16 mouse cellular contexts compared by ENCODE assay signal in the genomic region with DNA sequence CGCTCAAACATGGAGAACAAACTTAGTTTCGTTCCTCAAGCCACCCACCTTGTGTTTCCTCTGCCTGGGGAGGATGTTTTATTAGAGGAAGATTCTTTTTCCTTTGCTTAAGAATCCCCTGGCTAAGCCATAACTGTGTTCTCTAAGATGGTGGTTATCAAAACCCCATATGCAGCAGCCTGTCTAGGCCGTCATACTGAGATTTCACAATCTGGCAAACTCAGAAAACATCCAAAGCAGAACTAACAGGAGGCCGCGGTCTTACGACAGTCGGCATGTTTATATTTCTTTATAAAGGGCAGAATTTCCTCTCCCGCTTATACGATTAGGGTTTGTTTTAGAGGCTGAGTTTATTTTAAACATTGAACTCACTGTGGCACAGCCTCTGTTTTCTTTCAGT. TPM values are rescaled to one million over a fixed set of nuclear protein-coding genes. Genes with fewer than 3 reads are reported as not detected.
DNase-seq lines count a peak whose midpoint lies in the region; ATAC-seq and TF ChIP-seq lines count a peak whose summit lies in the region.
"Had no signal": no experiment of that assay in that cellular context is flagged by ENCODE, and none has a peak within 500 bp of the region (broad histone marks: within the 10 kb centered on the region; RNA-seq: fewer than 3 reads in every experiment).

No protein-coding gene starts in this region.

- peak; percentile 76 for ATAC-seq in lung, postnatal 0 days
- ATAC-seq in common myeloid progenitor, adult 5-6 weeks (replicated peaks; ENCODE audit: low read depth, poor library complexity, severe bottlenecking) = 0 out of 2 replicates have a peak, but pooled peaks have one; percentile 18
- no peak for ATAC-seq in stomach, embryonic 16.5 days (ENCODE audit: insufficient read depth, low FRiP score)
- no peak for ATAC-seq in hindbrain, embryonic 16.5 days
- ATAC-seq: midbrain, embryonic 15.5 days had no signal

- no peak for TF ChIP-seq EP300 in lung, postnatal 0 days (IDR thresholded peaks at IDR 0.05)

- no peaks in the 10 kb centered on the region for H3K36me3 ChIP-seq in lung, postnatal 0 days (ENCODE audit: insufficient read depth, low read length)
- H3K36me3 ChIP-seq in stomach, embryonic 16.5 days (ENCODE audit: control insufficient read depth, insufficient read depth, low read length) = no peaks in the 10 kb centered on the region
- no peaks in the 10 kb centered on the region for H3K36me3 ChIP-seq in hindbrain, embryonic 16.5 days (ENCODE audit: control insufficient read depth, insufficient read depth, low read length)
- H3K36me3 ChIP-seq: forebrain, embryonic 12.5 days; kidney, embryonic 15.5 days; limb, embryonic 12.5 days; midbrain, embryonic 15.5 days had no signal

- H3K4me2 ChIP-seq in lung, postnatal 0 days (replicated peaks; ENCODE audit: low read depth, low read length) = 0 out of 2 replicates have a peak overlapping the region, but pooled peaks have one; percentile 2
- peak overlapping the region; percentile 12; the same call in 1 of the 2 replicates for H3K4me2 ChIP-seq in stomach, embryonic 16.5 days (ENCODE audit: low read depth, low read length)
- H3K4me2 ChIP-seq in hindbrain, embryonic 16.5 days (ENCODE audit: low read length) = no peak overlapping the region
- H3K4me2 ChIP-seq: forebrain, embryonic 12.5 days; kidney, embryonic 15.5 days; limb, embryonic 12.5 days; midbrain, embryonic 15.5 days had no signal

- H3K4me3 ChIP-seq in layer of hippocampus, adult 2 months = no peak overlapping the region; the same call in 1 of the 2 replicates
- no peak overlapping the region for H3K4me3 ChIP-seq in lung, postnatal 0 days (ENCODE audit: low read depth, low read length)
- H3K4me3 ChIP-seq in stomach, embryonic 16.5 days (replicated peaks; ENCODE audit: low read length) = no peak overlapping the region
- no peak overlapping the region for H3K4me3 ChIP-seq in hindbrain, embryonic 16.5 days (ENCODE audit: low read length)
- H3K4me3 ChIP-seq: forebrain, embryonic 12.5 days; kidney, embryonic 15.5 days; limb, embryonic 12.5 days; midbrain, embryonic 15.5 days had no signal

- no peak for TF ChIP-seq CTCF in layer of hippocampus, adult 2 months (conservative IDR thresholded peaks at IDR 0.05)
- TF ChIP-seq CTCF in lung, postnatal 0 days (IDR thresholded peaks at IDR 0.05) = no peak

- no peaks in the 10 kb centered on the region for H3K27me3 ChIP-seq in lung, postnatal 0 days (replicated peaks; ENCODE audit: insufficient read depth, low read length)
- H3K27me3 ChIP-seq in stomach, embryonic 16.5 days (ENCODE audit: control insufficient read depth, insufficient read depth, low read length) = no peaks in the 10 kb centered on the region
- H3K27me3 ChIP-seq in hindbrain, embryonic 16.5 days (replicated peaks; ENCODE audit: control insufficient read depth, insufficient read depth, low read length) = no peaks in the 10 kb centered on the region
- H3K27me3 ChIP-seq: forebrain, embryonic 12.5 days; kidney, embryonic 15.5 days; limb, embryonic 12.5 days; midbrain, embryonic 15.5 days had no signal

- no peak overlapping the region for H3K9ac ChIP-seq in lung, postnatal 0 days (replicated peaks; ENCODE audit: low read depth)
- no peak overlapping the region for H3K9ac ChIP-seq in stomach, embryonic 16.5 days (ENCODE audit: low read length)
- H3K9ac ChIP-seq in hindbrain, embryonic 16.5 days (ENCODE audit: low read depth, low read length) = no peak overlapping the region
- H3K9ac ChIP-seq: forebrain, embryonic 12.5 days; kidney, embryonic 15.5 days; limb, embryonic 12.5 days; midbrain, embryonic 15.5 days had no signal

- no peaks in the 10 kb centered on the region for H3K9me3 ChIP-seq in lung, postnatal 0 days (ENCODE audit: low read length)
- no peaks in the 10 kb centered on the region for H3K9me3 ChIP-seq in stomach, embryonic 16.5 days (replicated peaks; ENCODE audit: control insufficient read depth, low read length)
- H3K9me3 ChIP-seq in hindbrain, embryonic 16.5 days (ENCODE audit: control insufficient read depth, low read length) = no peaks in the 10 kb centered on the region
- H3K9me3 ChIP-seq: forebrain, embryonic 12.5 days; kidney, embryonic 15.5 days; midbrain, embryonic 15.5 days had no signal

- H3K4me1 ChIP-seq in lung, postnatal 0 days (ENCODE audit: insufficient read depth, low read depth, low read length) = peaks cover 10% of the 10 kb centered on the region; the same call in 1 of the 2 replicates
- H3K4me1 ChIP-seq in stomach, embryonic 16.5 days (ENCODE audit: control insufficient read depth, insufficient read depth, low read length) = peaks cover 19% of the 10 kb centered on the region
- peaks cover 4% of the 10 kb centered on the region for H3K4me1 ChIP-seq in hindbrain, embryonic 16.5 days (ENCODE audit: control insufficient read depth, insufficient read depth, low read depth, low read length)
- H3K4me1 ChIP-seq: forebrain, embryonic 12.5 days; midbrain, embryonic 15.5 days had no signal

- WGBS in lung, postnatal 0 days = 32% methylated on average over 9 of the region's 9 CpGs
- 37% methylated on average over 9 of the region's 9 CpGs for WGBS in stomach, embryonic 16.5 days
- 77% methylated on average over 9 of the region's 9 CpGs for WGBS in hindbrain, embryonic 16.5 days

- intact Hi-C loops in heart, postnatal 10 days (cut with DNase I) = no loop called here

- no peak for DNase-seq in layer of hippocampus, adult 2 months (ENCODE audit: low spot score in 2 of 2)
- no peak for DNase-seq in layer of hippocampus, adult 18-20 months (ENCODE audit: low spot score in 2 of 2)
- DNase-seq in lung, postnatal 0 days (ENCODE audit: low spot score) = peak; percentile 74
- no peak for DNase-seq in lung, postnatal 4 days
- DNase-seq in heart, postnatal 10 days = no peak
- DNase-seq: cerebellum, postnatal 10 days; gastrocnemius, postnatal 36 days; layer of hippocampus, postnatal 36 days had no signal

- H3K27ac ChIP-seq in layer of hippocampus, adult 2 months = peak overlapping the region; percentile 80
- H3K27ac ChIP-seq in lung, postnatal 0 days (ENCODE audit: low read length) = peak overlapping the region; percentile 28
- H3K27ac ChIP-seq in stomach, embryonic 16.5 days (ENCODE audit: low read length) = peak overlapping the region; percentile 40
- H3K27ac ChIP-seq in hindbrain, embryonic 16.5 days (ENCODE audit: low read depth, low read length) = no peak overlapping the region
- H3K27ac ChIP-seq: forebrain, embryonic 12.5 days; kidney, embryonic 15.5 days; limb, embryonic 12.5 days; macrophage; midbrain, embryonic 15.5 days had no signal

RNA-seq across cellular contexts. Expression of gene Dgkh, which starts 31.5 kb away (rescaled TPM):
- 100 to 1,000 TPM; 110 to 123 TPM for total RNA-seq in layer of hippocampus, adult 2 months (2021)
- total RNA-seq in layer of hippocampus, adult 18-20 months (2021) = 10 to 100 TPM; 92.0 to 95.8 TPM
- 4.0 and 4.6 TPM in 2 replicates for polyA plus RNA-seq in lung, postnatal 0 days (2015; fragmentation: Nextera tagmentation; extraction: Ambion mirVana)
- 0.23 and 0.87 TPM in 2 replicates for total RNA-seq in common myeloid progenitor, adult 5-6 weeks (2017)
- 1.5 TPM in 2 replicates for polyA plus RNA-seq in stomach, embryonic 16.5 days (2015; fragmentation: Nextera tagmentation; extraction: Ambion mirVana)
- total RNA-seq in heart, postnatal 10 days (2021) = 10 to 100 TPM; 15.9 to 16.0 TPM
- 2.6 and 2.9 TPM in 2 replicates for polyA plus RNA-seq in hindbrain, embryonic 16.5 days (2015; fragmentation: Nextera tagmentation; extraction: Ambion mirVana)

Comparison
In these comparisons a context has a peak if more than half of its experiments do, and no peak if none do; other contexts are left out.
1. ATAC-seq: peak in lung, postnatal 0 days (single experiment) and common myeloid progenitor, adult 5-6 weeks (single experiment); none in stomach, embryonic 16.5 days (single experiment) and hindbrain, embryonic 16.5 days (single experiment).